Mouse (Mus musculus): ENCODE data around the gene Klhdc3. TPM values are rescaled to one million over a fixed set of nuclear protein-coding genes. Genes with fewer than 3 reads are reported as not detected.

Klhdc3 gene
- polyA plus RNA-seq, 1 experiment from 2014 or later, result 133 TPM

DNA sequence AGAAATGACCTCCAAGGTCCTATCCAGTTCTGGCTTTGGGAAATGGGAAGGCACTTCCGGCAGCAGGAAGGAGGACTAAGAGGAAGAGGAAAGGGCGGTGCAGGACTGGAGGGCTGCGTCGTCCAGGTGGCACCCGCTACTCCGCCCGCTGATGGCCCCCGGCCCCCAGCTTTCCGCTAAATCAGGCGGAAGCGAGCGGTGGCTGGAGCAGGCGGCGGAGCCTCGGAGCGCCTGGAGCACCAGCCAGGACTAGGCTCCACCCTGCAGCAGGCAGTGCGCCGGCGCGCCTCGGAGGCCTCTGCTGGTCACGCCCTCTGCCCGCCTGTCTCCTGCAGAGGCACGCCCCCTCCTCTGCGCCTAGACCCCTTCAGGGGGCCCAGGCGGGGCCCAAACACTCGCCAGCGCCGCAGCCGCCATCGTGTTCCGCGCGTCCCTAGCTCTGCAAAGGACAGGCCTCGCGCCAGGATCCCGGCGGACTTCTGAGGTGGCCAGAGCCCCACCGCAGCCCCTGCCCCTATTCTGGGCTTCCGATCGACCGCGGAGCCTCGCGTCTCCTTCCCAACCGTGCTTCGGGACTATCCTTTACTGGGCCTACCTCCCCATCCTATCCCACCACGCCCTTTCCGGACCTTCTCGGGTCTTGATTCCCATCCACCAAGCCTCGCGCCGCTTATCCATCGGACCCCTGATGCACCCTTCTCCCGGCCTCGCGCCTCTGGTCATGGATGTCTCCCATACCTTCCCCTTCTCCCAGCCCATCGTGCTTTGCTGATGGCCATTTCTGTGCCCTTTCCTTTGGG lies 30.3 kb downstream of the Klhdc3 start, which contains the start of gene Cul7:
TSS of gene Cul7 (plus strand) at position 106 of the 800 bp plus-strand sequence.
- no peaks in the 10 kb centered on the region for H3K9me3 ChIP-seq
- ATAC-seq (ENCODE audit: insufficient number of reproducible peaks, insufficient read depth, low FRiP score, low TSS enrichment, low read depth), result peak; percentile 92
- no peaks in the 10 kb centered on the region for H3K27me3 ChIP-seq
- H3K36me3 ChIP-seq, result peaks cover 39% of the 10 kb centered on the region
- H3K9ac ChIP-seq, result peak within 1 kb of the TSS; percentile 95
- under 1% methylated on average over 53 of the region's 58 CpGs for WGBS
- H3K4me3 ChIP-seq, result peak within 1 kb of the TSS; percentile 78
- H3K4me1 ChIP-seq, result peaks cover 52% of the 10 kb centered on the region
- peak within 1 kb of the TSS; percentile 96 for H3K27ac ChIP-seq
- H3K4me2 ChIP-seq, result peak within 1 kb of the TSS; percentile 92

DNA sequence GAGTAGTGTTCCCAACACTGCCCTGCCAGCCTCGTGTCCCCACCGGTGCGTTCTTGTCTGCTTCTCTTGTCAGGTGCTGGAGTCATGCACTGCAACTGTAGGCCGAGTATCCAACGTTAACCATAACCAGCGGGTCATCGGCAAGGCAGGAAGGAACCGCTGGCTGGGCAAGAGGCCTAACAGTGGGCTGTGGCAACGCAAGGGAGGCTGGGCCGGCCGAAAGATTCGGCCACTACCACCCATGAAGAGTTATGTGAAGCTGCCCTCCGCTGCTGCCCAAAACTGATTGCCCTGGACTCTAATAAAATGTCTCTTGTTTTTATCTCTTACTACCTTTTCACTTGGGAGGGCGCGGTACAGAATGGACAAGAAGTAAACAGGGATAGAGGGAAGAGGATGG lies 30.9 kb downstream of the Klhdc3 start:
- peak overlapping the region; percentile 95 for H3K9ac ChIP-seq
- no peaks in the 10 kb centered on the region for H3K9me3 ChIP-seq
- WGBS, result 30% methylated on average over 15 of the region's 15 CpGs
- no peaks in the 10 kb centered on the region for H3K27me3 ChIP-seq
- H3K27ac ChIP-seq, result peak overlapping the region; percentile 96
- H3K4me2 ChIP-seq, result peak overlapping the region; percentile 92
- H3K36me3 ChIP-seq, result peaks cover 35% of the 10 kb centered on the region
- peaks cover 57% of the 10 kb centered on the region for H3K4me1 ChIP-seq
- peak overlapping the region; percentile 78 for H3K4me3 ChIP-seq
- no peak for ATAC-seq (ENCODE audit: insufficient number of reproducible peaks, insufficient read depth, low FRiP score, low TSS enrichment, low read depth)

DNA sequence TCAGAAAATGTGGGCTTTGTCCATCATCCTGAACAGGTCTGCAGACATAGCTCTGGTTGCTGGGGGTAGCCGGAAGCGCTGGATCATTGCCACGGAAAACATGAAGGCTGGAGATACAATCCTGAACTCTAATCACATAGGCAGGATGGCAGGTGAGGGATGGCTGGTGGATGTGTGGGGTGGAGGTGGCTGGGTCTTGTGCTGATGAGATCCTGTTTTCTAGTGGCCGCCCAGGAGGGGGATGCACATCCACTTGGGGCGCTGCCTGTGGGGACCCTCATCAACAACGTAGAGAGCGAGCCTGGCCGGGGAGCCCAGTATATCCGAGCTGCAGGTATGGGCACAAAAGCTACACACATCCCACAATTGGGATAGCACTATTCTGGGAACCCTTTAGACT lies 32.3 kb downstream of the Klhdc3 start:
- ATAC-seq (ENCODE audit: insufficient number of reproducible peaks, insufficient read depth, low FRiP score, low TSS enrichment, low read depth), result no peak
- H3K27ac ChIP-seq, result no peak overlapping the region
- no peaks in the 10 kb centered on the region for H3K9me3 ChIP-seq
- H3K36me3 ChIP-seq, result peaks cover 21% of the 10 kb centered on the region
- H3K27me3 ChIP-seq, result no peaks in the 10 kb centered on the region
- H3K4me1 ChIP-seq, result peaks cover 58% of the 10 kb centered on the region
- WGBS, result 91% methylated on average over 9 of the region's 9 CpGs
- no peak overlapping the region for H3K4me2 ChIP-seq
- H3K4me3 ChIP-seq, result no peak overlapping the region
- no peak overlapping the region for H3K9ac ChIP-seq

DNA sequence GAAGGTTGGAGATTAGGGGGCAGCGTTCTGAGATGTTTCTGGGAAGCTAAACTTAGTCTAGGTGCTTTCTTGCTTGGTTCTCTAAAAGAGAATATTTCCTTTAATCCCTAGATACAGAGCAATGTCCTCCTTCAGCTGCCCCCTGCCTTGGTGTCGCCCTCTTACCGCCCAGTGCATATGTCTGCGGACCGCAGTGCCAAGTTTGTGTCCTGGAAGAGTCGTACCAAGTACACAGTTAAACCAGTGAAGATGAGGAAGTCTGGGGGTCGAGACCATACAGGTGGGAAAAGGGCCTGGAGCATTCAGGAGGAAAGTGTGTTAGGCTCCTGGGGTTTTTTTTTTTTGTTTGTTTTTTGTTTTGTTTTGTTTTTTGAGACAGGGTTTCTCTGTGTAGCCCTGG lies 33.4 kb downstream of the Klhdc3 start:
- Histone ChIP-seq H3K4me1 (peaks cover 46% of the 10 kb centered on the region), H3K9me3 (no peaks in the 10 kb centered on the region), H3K9ac (0 out of 2 replicates have a peak overlapping the region, but pooled peaks have one; percentile 84), H3K4me3 (no peak overlapping the region), H3K36me3 (peaks cover 10% of the 10 kb centered on the region), H3K27ac (no peak overlapping the region), H3K27me3 (no peaks in the 10 kb centered on the region), H3K4me2 (no peak overlapping the region; the same call in 1 of the 2 replicates)
- no peak for ATAC-seq (ENCODE audit: insufficient number of reproducible peaks, insufficient read depth, low FRiP score, low TSS enrichment, low read depth)
- 94% methylated on average over 7 of the region's 7 CpGs for WGBS

DNA sequence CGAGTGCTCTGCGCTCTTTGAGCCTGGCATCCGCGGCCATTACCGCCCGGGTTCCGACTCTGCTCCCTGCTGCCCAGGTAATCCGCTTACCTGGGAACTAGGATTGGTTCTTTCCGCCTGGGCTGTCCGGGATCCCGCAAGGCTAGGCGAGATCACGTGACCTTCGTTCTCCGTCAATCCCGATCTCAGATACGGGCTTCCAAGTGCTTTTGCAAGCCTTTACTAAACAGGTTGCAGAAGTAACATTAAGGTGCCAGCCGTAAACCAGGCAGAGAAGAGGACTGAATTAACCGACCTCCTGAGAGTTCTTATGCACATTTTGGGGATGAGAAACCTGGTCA lies 34.4 kb downstream of the Klhdc3 start:
- 0 out of 2 replicates have a peak, but pooled peaks have one; percentile 0 for ATAC-seq (ENCODE audit: insufficient number of reproducible peaks, insufficient read depth, low FRiP score, low TSS enrichment, low read depth)
- under 1% methylated on average over 19 of the region's 19 CpGs for WGBS
- peaks cover 36% of the 10 kb centered on the region for H3K4me1 ChIP-seq

DNA sequence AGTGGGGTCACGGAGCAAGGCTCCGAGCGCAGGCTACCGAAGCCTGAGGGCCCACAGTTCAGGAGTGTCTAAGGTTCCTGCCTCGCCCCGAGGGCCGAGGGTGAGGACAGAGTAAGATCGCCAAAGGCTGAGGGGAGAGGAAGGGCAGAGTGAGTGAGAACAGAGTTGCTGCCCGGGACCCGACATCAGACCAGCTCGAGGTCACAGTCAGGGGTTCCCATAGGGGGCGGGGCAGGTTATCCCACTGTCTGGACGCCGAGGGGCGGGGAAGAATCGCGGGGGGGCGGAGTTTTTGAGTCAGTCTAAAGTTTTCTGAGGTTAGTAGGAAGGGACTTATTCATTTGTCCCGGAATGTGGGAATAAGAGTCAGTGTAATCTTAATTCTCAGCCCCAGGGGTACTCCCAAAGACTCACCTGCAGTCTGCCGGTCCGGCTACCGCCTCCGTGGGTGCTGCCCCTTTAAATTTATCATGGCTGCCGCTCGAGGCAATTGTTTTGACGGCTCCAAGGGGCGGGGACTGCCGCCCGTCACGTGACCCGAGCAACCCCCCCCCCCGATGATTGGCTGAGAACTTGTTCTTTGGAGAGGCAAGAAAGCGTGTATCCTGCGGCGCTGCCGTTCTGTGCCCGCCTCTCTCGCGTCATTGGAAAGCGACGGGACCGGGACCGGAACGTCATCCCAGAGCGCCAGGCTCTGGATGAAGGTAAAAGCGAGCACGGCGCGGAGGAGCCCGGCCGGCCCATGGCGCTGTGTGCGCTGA lies 35.0 kb downstream of the Klhdc3 start, which contains the start of the genes Klc4 and Mrpl2:
TSS of gene Klc4 (minus strand) at position 462 of the 761 bp plus-strand sequence.
TSS of gene Mrpl2 (plus strand) at position 669 of the 761 bp plus-strand sequence.
- ATAC-seq (ENCODE audit: insufficient number of reproducible peaks, insufficient read depth, low FRiP score, low TSS enrichment, low read depth), result peak; percentile 68
- Histone ChIP-seq H3K4me1 (peaks cover 32% of the 10 kb centered on the region), H3K9ac (peak within 1 kb of the TSS; percentile 86), H3K4me2 (peak within 1 kb of the TSS; percentile 95), H3K27me3 (no peaks in the 10 kb centered on the region), H3K27ac (peak within 1 kb of the TSS; percentile 73), H3K4me3 (peak within 1 kb of the TSS; percentile 77), H3K36me3 (peaks cover 20% of the 10 kb centered on the region), H3K9me3 (no peaks in the 10 kb centered on the region)
- WGBS, result under 1% methylated on average over 53 of the region's 53 CpGs

More for the DNA sequence above, 34.4 kb downstream of the Klhdc3 start:
- Histone ChIP-seq H3K27me3 (no peaks in the 10 kb centered on the region), H3K4me2 (peak overlapping the region; percentile 90), H3K9me3 (no peaks in the 10 kb centered on the region), H3K27ac (peak overlapping the region; percentile 73), H3K9ac (peak overlapping the region; percentile 84), H3K4me3 (peak overlapping the region; percentile 77), H3K36me3 (peaks cover 16% of the 10 kb centered on the region)

DNA sequence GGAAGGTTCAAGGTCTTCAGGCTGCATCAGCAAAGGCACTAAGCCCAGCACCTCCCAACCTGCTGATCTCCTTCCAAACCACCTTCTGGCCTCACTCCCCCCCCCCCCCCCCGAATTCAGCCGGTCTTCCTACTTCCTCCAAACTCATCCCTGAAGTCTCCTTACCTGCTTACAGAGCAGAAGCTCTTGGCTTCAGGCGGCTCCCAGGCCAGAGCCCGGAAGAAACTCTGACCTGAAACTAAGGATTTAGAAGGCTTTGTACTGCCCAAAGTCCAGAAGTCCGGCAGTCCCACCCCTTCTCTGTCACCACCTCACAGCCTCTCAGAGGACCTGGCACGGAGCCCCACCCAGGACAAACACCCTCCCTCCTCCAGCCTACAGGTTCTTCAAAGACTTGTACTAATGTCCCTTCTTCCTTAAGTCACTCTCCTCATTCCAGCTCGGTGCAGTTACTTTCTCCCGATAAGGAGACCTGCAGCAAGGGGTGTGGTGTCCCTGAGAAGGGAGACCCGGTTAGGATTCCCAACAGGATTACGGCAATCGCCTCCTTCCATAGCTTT lies 35.7 kb downstream of the Klhdc3 start:
- peaks cover 31% of the 10 kb centered on the region for H3K4me1 ChIP-seq
- no peaks in the 10 kb centered on the region for H3K9me3 ChIP-seq
- H3K4me3 ChIP-seq, result peak overlapping the region; percentile 77
- peak overlapping the region; percentile 55 for H3K27ac ChIP-seq
- WGBS, result 12% methylated on average over 11 of the region's 11 CpGs
- H3K4me2 ChIP-seq, result peak overlapping the region; percentile 95
- peak overlapping the region; percentile 86 for H3K9ac ChIP-seq
- no peaks in the 10 kb centered on the region for H3K27me3 ChIP-seq
- peaks cover 28% of the 10 kb centered on the region for H3K36me3 ChIP-seq
- ATAC-seq (ENCODE audit: insufficient number of reproducible peaks, insufficient read depth, low FRiP score, low TSS enrichment, low read depth), result no peak

DNA sequence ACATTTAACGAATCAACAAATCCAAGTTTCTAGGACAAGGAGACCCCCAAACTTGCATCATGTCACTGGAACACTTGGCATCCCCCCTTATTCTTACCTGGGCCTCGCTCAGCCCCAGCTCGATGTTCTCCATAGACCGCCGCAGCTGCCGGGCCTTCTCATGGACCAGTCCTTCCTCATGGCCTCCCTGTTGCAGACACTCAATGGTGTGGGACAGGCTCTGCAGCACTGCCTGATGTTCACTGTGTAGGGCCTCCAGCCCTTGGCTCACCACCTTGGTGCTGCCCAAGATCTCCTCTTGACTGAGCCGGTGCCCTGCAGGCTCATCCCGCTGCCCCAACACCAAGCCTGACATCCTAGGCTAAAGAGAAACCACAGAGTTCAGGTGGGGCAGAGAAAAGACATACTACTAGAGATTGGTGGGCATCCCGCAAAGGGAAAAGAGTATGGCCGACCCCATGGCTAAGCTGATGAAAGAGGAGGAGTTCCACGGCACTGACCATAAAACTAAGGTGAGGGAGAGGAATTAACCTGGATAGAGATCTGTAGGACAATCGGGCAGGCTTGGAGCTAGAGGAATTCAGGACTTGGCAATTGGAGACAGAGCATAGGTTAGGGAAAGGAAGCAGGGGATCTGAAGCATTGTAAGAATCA lies 36.4 kb downstream of the Klhdc3 start:
- peaks cover 35% of the 10 kb centered on the region for H3K36me3 ChIP-seq
- no peaks in the 10 kb centered on the region for H3K27me3 ChIP-seq
- H3K9ac ChIP-seq, result peak overlapping the region; percentile 86
- H3K4me3 ChIP-seq, result peak overlapping the region; percentile 77
- H3K9me3 ChIP-seq, result no peaks in the 10 kb centered on the region
- ATAC-seq (ENCODE audit: insufficient number of reproducible peaks, insufficient read depth, low FRiP score, low TSS enrichment, low read depth), result no peak
- no peak overlapping the region for H3K27ac ChIP-seq
- 88% methylated on average over 12 of the region's 12 CpGs for WGBS
- peak overlapping the region; percentile 95 for H3K4me2 ChIP-seq
- H3K4me1 ChIP-seq, result peaks cover 24% of the 10 kb centered on the region

DNA sequence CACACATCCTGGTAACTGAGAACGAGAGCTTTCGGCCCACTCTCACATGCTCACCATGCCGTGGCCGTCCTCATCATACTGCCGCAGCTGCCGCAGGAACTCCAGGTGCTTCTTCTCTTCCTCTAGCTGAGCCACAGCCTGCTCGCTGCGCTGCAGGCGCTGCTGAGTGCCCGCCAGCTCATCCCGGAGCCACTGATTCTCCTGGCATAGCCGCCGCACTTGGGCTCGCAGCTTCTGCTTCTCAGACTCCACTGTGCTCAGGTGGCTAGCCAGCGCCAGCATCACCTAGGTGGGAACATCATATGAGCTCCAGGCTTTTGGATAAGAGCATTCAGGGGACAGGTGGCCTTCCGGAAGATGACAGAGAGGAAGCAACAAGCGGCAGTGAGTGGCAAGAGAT lies 38.7 kb downstream of the Klhdc3 start:
- H3K4me3 ChIP-seq, result no peak overlapping the region
- H3K36me3 ChIP-seq, result peaks cover 31% of the 10 kb centered on the region

DNA sequence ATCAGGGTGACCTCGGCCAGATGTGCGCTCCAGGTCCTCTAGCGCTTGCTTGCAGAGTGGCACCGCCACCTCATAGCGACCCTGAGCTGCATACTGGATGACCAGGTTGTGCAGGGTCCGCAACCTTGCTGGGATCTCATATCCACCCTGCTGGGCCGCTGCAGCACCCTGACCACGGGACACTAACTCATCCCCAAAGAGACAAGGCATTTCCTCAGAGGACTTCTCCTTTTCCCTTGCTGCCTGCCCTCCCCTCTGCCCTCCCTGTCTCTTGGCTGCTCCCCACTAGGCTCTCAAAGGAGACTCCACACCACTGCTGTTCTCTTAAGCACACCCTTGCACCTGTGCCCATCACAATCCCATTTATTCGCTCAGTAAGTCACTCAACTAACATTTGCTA lies 40.8 kb downstream of the Klhdc3 start:
- Histone ChIP-seq H3K9me3 (no peaks in the 10 kb centered on the region), H3K4me2 (no peak overlapping the region), H3K27ac (no peak overlapping the region), H3K9ac (no peak overlapping the region), H3K36me3 (peaks cover 43% of the 10 kb centered on the region), H3K4me1 (peaks cover 20% of the 10 kb centered on the region), H3K4me3 (no peak overlapping the region), H3K27me3 (no peaks in the 10 kb centered on the region)
- 80% methylated on average over 9 of the region's 9 CpGs for WGBS
- ATAC-seq (ENCODE audit: insufficient number of reproducible peaks, insufficient read depth, low FRiP score, low TSS enrichment, low read depth), result no peak

More for the DNA sequence above, 38.7 kb downstream of the Klhdc3 start:
- Histone ChIP-seq H3K27ac (no peak overlapping the region), H3K9ac (no peak overlapping the region), H3K4me1 (peaks cover 23% of the 10 kb centered on the region), H3K27me3 (no peaks in the 10 kb centered on the region), H3K4me2 (no peak overlapping the region), H3K9me3 (no peaks in the 10 kb centered on the region)
- ATAC-seq (ENCODE audit: insufficient number of reproducible peaks, insufficient read depth, low FRiP score, low TSS enrichment, low read depth), result no peak
- WGBS, result 92% methylated on average over 17 of the region's 17 CpGs
